ENCODE assay signal across 26 mouse cellular contexts in the genomic region with DNA sequence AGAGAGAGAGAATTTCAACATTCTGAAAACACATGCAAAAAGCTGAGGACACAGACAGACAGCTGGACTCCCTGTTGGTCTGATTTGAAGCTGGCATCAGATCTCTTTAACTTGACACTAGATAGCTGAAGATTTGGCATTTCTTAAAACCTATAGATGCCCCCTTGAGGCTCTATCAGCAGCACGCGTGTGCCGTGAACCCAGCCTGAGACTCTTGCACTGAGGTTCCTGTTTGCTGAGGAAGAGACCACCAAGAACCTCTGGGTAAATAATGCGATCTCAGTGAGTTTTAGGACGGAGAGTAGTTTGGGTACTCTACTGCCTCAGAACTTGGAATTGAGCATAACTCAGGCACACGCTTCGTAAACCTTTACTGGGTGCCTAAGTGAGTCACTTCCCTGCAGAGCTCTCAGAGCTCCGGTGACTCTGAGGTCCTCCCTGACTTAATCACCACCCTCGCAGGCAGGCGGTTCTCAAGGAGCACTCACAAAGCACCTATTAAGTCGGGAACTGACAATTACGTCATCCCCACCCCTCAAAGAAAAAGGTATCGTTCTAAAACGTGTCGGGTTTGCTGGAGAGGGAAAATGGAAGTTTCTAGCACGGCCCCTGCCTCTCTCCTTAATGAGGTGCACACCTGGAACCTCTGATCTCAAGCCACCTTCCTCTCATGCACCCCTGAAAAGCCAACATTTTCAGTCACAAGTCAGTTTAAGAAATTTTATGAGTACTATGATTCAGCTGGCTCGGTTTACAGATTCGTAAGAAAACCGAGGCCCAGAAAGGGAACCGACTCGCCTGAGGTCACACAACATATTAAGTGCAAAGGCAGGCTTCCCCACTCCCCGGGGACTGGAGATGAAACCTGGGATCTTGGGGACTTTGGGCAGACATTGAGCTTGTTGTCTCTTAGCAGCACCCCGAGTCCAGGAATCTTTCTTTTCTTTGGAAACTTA.
DNase-seq lines count a peak whose midpoint lies in the region; ATAC-seq and TF ChIP-seq lines count a peak whose summit lies in the region.
"Had no signal": no experiment of that assay in that cellular context is flagged by ENCODE, and none has a peak within 500 bp of the region (broad histone marks: within the 10 kb centered on the region; RNA-seq: fewer than 3 reads in every experiment).

No protein-coding gene starts in this region.

- H3K27ac ChIP-seq in limb, embryonic 12.5 days, result peak overlapping the region; percentile 35
- no peak overlapping the region for H3K27ac ChIP-seq in lung, postnatal 0 days (ENCODE audit: low read length)
- H3K27ac ChIP-seq: forebrain, embryonic 12.5 days; heart, adult 2 months; heart, embryonic 13.5 days; hindbrain, postnatal 0 days; kidney, embryonic 15.5 days; midbrain, embryonic 13.5 days; neural tube, embryonic 12.5 days; stomach, embryonic 15.5 days had no signal

- H3K9me3 ChIP-seq in limb, embryonic 12.5 days, result no peaks in the 10 kb centered on the region
- no peaks in the 10 kb centered on the region for H3K9me3 ChIP-seq in lung, postnatal 0 days (ENCODE audit: low read length)
- H3K9me3 ChIP-seq: forebrain, embryonic 12.5 days; heart, embryonic 13.5 days; kidney, embryonic 15.5 days; megakaryocyte, embryonic 14.5 days; midbrain, embryonic 13.5 days; neural tube, embryonic 12.5 days; stomach, embryonic 15.5 days had no signal

- H3K4me1 ChIP-seq in limb, embryonic 12.5 days (replicated peaks), result peaks cover 62% of the 10 kb centered on the region
- H3K4me1 ChIP-seq in lung, postnatal 0 days (ENCODE audit: insufficient read depth, low read depth, low read length), result peaks cover 5% of the 10 kb centered on the region; the same call in 1 of the 2 replicates
- H3K4me1 ChIP-seq: megakaryocyte, embryonic 14.5 days; midbrain, embryonic 13.5 days; stomach, embryonic 15.5 days had no signal

- 37% methylated on average over 23 of the region's 23 CpGs for WGBS in limb, embryonic 12.5 days
- WGBS in lung, postnatal 0 days, result 60% methylated on average over 23 of the region's 23 CpGs

- H3K9ac ChIP-seq in limb, embryonic 12.5 days (replicated peaks), result no peak overlapping the region
- H3K9ac ChIP-seq in lung, postnatal 0 days (replicated peaks; ENCODE audit: low read depth), result no peak overlapping the region
- H3K9ac ChIP-seq: forebrain, embryonic 12.5 days; heart, embryonic 13.5 days; kidney, embryonic 15.5 days; liver, postnatal 0 days; midbrain, embryonic 13.5 days; neural tube, embryonic 12.5 days; stomach, embryonic 15.5 days had no signal

- no peak overlapping the region for H3K4me3 ChIP-seq in limb, embryonic 12.5 days (replicated peaks)
- H3K4me3 ChIP-seq in lung, postnatal 0 days (ENCODE audit: low read depth, low read length), result no peak overlapping the region
- H3K4me3 ChIP-seq: forebrain, embryonic 12.5 days; heart, adult 2 months; heart, embryonic 13.5 days; kidney, embryonic 15.5 days; megakaryocyte, embryonic 14.5 days; midbrain, embryonic 13.5 days; neural tube, embryonic 12.5 days; stomach, embryonic 15.5 days had no signal

- DNase-seq in urinary bladder, postnatal 14 days (ENCODE audit: low spot score), result peak; percentile 11
- DNase-seq in urinary bladder, adult 18-20 months (ENCODE audit: low spot score in 2 of 2), result no peak
- DNase-seq in lung, postnatal 0 days (ENCODE audit: low spot score), result peak; percentile 87
- DNase-seq in layer of hippocampus, adult 9-11 months, result no peak
- DNase-seq in cerebellum, adult 8-10 months, result no peak
- DNase-seq in layer of hippocampus, adult 18-20 months (ENCODE audit: low spot score in 2 of 2), result no peak
- DNase-seq: adrenal gland, postnatal 25 days; cerebellum, postnatal 14 days; gastrocnemius, postnatal 36 days; heart, adult 2 months; heart, postnatal 14 days; kidney, postnatal 4 days; liver, postnatal 0 days; thymus, adult 2 months; thymus, postnatal 4 days had no signal

- TF ChIP-seq CTCF in lung, postnatal 0 days (IDR thresholded peaks at IDR 0.05), result no peak

- H3K27me3 ChIP-seq in limb, embryonic 12.5 days, result no peaks in the 10 kb centered on the region
- no peaks in the 10 kb centered on the region for H3K27me3 ChIP-seq in lung, postnatal 0 days (replicated peaks; ENCODE audit: insufficient read depth, low read length)
- H3K27me3 ChIP-seq: kidney, embryonic 15.5 days; neural tube, embryonic 12.5 days; stomach, embryonic 15.5 days had no signal

- TF ChIP-seq EP300 in lung, postnatal 0 days (IDR thresholded peaks at IDR 0.05), result peak; percentile 28; the same call in 1 of the 2 replicates

- H3K4me2 ChIP-seq in limb, embryonic 12.5 days, result peak overlapping the region; percentile 1; the same call in 1 of the 2 replicates
- H3K4me2 ChIP-seq in lung, postnatal 0 days (replicated peaks; ENCODE audit: low read depth, low read length), result no peak overlapping the region
- H3K4me2 ChIP-seq: forebrain, embryonic 12.5 days; heart, embryonic 13.5 days; kidney, embryonic 15.5 days; liver, embryonic 11.5 days; midbrain, embryonic 13.5 days; neural tube, embryonic 12.5 days; stomach, embryonic 15.5 days had no signal

- no peaks in the 10 kb centered on the region for H3K36me3 ChIP-seq in limb, embryonic 12.5 days
- H3K36me3 ChIP-seq in lung, postnatal 0 days (ENCODE audit: insufficient read depth, low read length), result no peaks in the 10 kb centered on the region
- H3K36me3 ChIP-seq: forebrain, embryonic 12.5 days; heart, embryonic 13.5 days; kidney, embryonic 15.5 days; midbrain, embryonic 13.5 days; neural tube, embryonic 12.5 days; stomach, embryonic 15.5 days had no signal

- ATAC-seq in limb, embryonic 12.5 days (ENCODE audit: insufficient number of reproducible peaks, insufficient read depth, low FRiP score, low TSS enrichment, low read depth), result peak; percentile 69; the same call in 1 of the 2 replicates
- peak; percentile 72 for ATAC-seq in lung, postnatal 0 days
- ATAC-seq: hindbrain, postnatal 0 days; intestine, postnatal 0 days; liver, postnatal 0 days; midbrain, embryonic 13.5 days had no signal

Comparison
In these comparisons a context has a peak if more than half of its experiments do, and no peak if none do; other contexts are left out.
1. DNase-seq: peak in urinary bladder, postnatal 14 days (single experiment) and lung, postnatal 0 days (single experiment); none in urinary bladder, adult 18-20 months (0 of 2), layer of hippocampus, adult 9-11 months (single experiment), cerebellum, adult 8-10 months (single experiment) and layer of hippocampus, adult 18-20 months (0 of 2).